Mouse (Mus musculus): Measurements from ENCODE around the gene Flvcr1. TPM values are rescaled to one million over a fixed set of nuclear protein-coding genes. Genes with fewer than 3 reads are reported as not detected.

Flvcr1 gene
- total RNA-seq (2022): 10 to 100 TPM; 12.5 to 15.3 (median 14.3) TPM

- peak; percentile 94 to 99 for DNase-seq (ENCODE audit: low spot score in 2 of 2)
Observed at GRCm38 (mm10) chr1:191026021-191026713, at the start of gene Flvcr1. Gene Flvcr1, minus strand, starts transcription at chr1:191026158.

GRCm38 (mm10) chr1:191075199-191075883 is 49.4 kb upstream of the Flvcr1 start:
- DNase-seq (ENCODE audit: low spot score in 2 of 2): no peak

- no peak for DNase-seq (ENCODE audit: low spot score in 2 of 2)
Observed at GRCm38 (mm10) chr1:191073486-191073885, 47.5 kb upstream of the Flvcr1 start.

- no peak for DNase-seq (ENCODE audit: low spot score in 2 of 2)
Observed at GRCm38 (mm10) chr1:191073001-191073400, 47.0 kb upstream of the Flvcr1 start.

- no peak for DNase-seq (ENCODE audit: low spot score in 2 of 2)
Observed at GRCm38 (mm10) chr1:191072329-191072913, 46.5 kb upstream of the Flvcr1 start.

- no peak for DNase-seq (ENCODE audit: low spot score in 2 of 2)
Observed at GRCm38 (mm10) chr1:191071613-191072012, 45.7 kb upstream of the Flvcr1 start.

- no peak for DNase-seq (ENCODE audit: low spot score in 2 of 2)
Observed at GRCm38 (mm10) chr1:191070259-191070658, 44.3 kb upstream of the Flvcr1 start.

- no peak for DNase-seq (ENCODE audit: low spot score in 2 of 2)
Observed at GRCm38 (mm10) chr1:191068377-191068776, 42.4 kb upstream of the Flvcr1 start.

GRCm38 (mm10) chr1:191065188-191065587 is 39.2 kb upstream of the Flvcr1 start:
- DNase-seq (ENCODE audit: low spot score in 2 of 2): no peak

GRCm38 (mm10) chr1:191064535-191064934 is 38.6 kb upstream of the Flvcr1 start:
- DNase-seq (ENCODE audit: low spot score in 2 of 2): no peak

GRCm38 (mm10) chr1:191063700-191064099 is 37.7 kb upstream of the Flvcr1 start:
- DNase-seq (ENCODE audit: low spot score in 2 of 2): no peak

- DNase-seq (ENCODE audit: low spot score in 2 of 2): peak; percentile 64 to 96
Observed at GRCm38 (mm10) chr1:191062781-191063485, 37.0 kb upstream of the Flvcr1 start, which contains the start of the genes Tatdn3 and Nsl1. Gene Tatdn3, minus strand, starts transcription at chr1:191062932. Gene Nsl1, plus strand, starts transcription at chr1:191063012.

- DNase-seq (ENCODE audit: low spot score in 2 of 2): no peak
Observed at GRCm38 (mm10) chr1:191062241-191062780, 36.4 kb upstream of the Flvcr1 start.

- no peak for DNase-seq (ENCODE audit: low spot score in 2 of 2)
Observed at GRCm38 (mm10) chr1:191057461-191057860, 31.5 kb upstream of the Flvcr1 start.

- DNase-seq (ENCODE audit: low spot score in 2 of 2): no peak
Observed at GRCm38 (mm10) chr1:191055533-191055873, 29.5 kb upstream of the Flvcr1 start.

- no peak for DNase-seq (ENCODE audit: low spot score in 2 of 2)
Observed at GRCm38 (mm10) chr1:191054870-191055532, 29.0 kb upstream of the Flvcr1 start.

GRCm38 (mm10) chr1:191053555-191053954 is 27.6 kb upstream of the Flvcr1 start:
- DNase-seq (ENCODE audit: low spot score in 2 of 2): no peak

GRCm38 (mm10) chr1:191046231-191046824 is 20.4 kb upstream of the Flvcr1 start:
- no peak for DNase-seq (ENCODE audit: low spot score in 2 of 2)

GRCm38 (mm10) chr1:191045264-191045663 is 19.3 kb upstream of the Flvcr1 start:
- DNase-seq (ENCODE audit: low spot score in 2 of 2): no peak

- no peak for DNase-seq (ENCODE audit: low spot score in 2 of 2)
Observed at GRCm38 (mm10) chr1:191042688-191043087, 16.7 kb upstream of the Flvcr1 start.

GRCm38 (mm10) chr1:191042106-191042505 is 16.1 kb upstream of the Flvcr1 start:
- DNase-seq (ENCODE audit: low spot score in 2 of 2): no peak

All from left cerebral cortex, adult 8-10 months (tissue).